Mouse (Mus musculus) ES-Bruce4 (cell line): Measurements from ENCODE around the gene Crbn.

Experiments
- CTCF ChIP-seq: IDR thresholded peaks from one replicate; pipeline ENCODE4 v1.8.1; 2011; ENCODE audit warnings: low read depth, low read length
- EP300 ChIP-seq: IDR thresholded peaks from 2 replicates; pipeline ENCODE4 v1.6.1; 2011; ENCODE audit warnings: low read depth, low read length; ENCODE audit not compliant: insufficient read depth
- POLR2A ChIP-seq: IDR thresholded peaks from one replicate; pipeline ENCODE4 v1.8.1; 2011; ENCODE audit warnings: low read length; ENCODE audit not compliant: insufficient read depth

- TF ChIP-seq CTCF (no peak), POLR2A (no peak), EP300 (no peak)
Observed at GRCm38 (mm10) chr6:106765892-106766291, 34.0 kb downstream of the Crbn start.
